Mouse (Mus musculus) lung, adult 2 months (tissue): Measurements from ENCODE around the gene Birc6. TPM values are rescaled to one million over a fixed set of nuclear protein-coding genes. Genes with fewer than 3 reads are reported as not detected.
A peak's percentile ranks its signal among the peaks of the same experiment; 100 is the strongest.

Experiments used
- DNase-seq: peaks from one replicate; pipeline ENCODE4 v3.0.0; 2022
- H3K4me1 ChIP-seq: fragments of 200-500 bp; 2 replicates; pipeline ENCODE4 v1.6.1; 2011; ENCODE audit warnings: low read length; ENCODE audit not compliant: control insufficient read depth, insufficient read depth
- H3K4me3 ChIP-seq: fragments of 200-500 bp; replicated peaks from 2 replicates; pipeline ENCODE3; 2011; ENCODE audit warnings: low read depth, mild to moderate bottlenecking, control low read depth, low read length; ENCODE audit errors: extremely low read depth
- CTCF ChIP-seq: fragments of 200-500 bp; IDR thresholded peaks from 2 replicates; pipeline ENCODE4 v1.5.1; 2011; ENCODE audit warnings: mild to moderate bottlenecking, low read length, control low read depth; ENCODE audit not compliant: insufficient read depth
- POLR2A ChIP-seq: fragments of 200-500 bp; IDR thresholded peaks from 2 replicates; pipeline ENCODE4 v1.6.1; 2011; ENCODE audit warnings: low read depth, mild to moderate bottlenecking, control low read depth, low read length, borderline replicate concordance; ENCODE audit errors: extremely low read depth
- WGBS: fragments of 180-500 bp; shearing (Covaris S2); methylation state at CpG from one replicate; pipeline ENCODE4 v1.1.7; 2018; 5-methylcytosine and 5-hydroxymethylcytosine counted together
- polyA plus RNA-seq: library from polyadenylated mRNA; depleted of rRNA; stranded (reverse); fragments of >200 nt; gene quantifications from 2 replicates; pipeline ENCODE4 v1.2.3, GENCODE M21; 2012

Gene Birc6
- polyA plus RNA-seq, 1 experiment = 91.7 TPM

DNA sequence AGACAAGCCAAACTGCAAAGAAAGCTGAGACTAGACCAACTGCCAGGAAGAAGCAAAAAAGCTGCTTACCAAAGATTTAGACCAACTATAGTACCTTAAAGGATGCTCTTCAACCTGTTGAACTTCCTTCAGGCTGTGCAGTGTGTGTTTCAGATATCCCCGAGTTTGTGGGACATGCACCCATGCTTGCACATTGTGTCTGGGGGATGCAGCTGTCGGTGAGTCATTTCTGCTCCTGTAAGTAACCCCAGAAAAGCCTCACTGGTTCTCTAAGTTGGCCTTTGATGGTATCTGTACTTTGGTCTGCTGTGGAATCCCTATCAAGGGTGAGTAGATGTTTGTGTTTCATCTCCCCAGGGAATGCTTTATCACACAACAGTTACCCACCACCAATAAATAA lies 15.8 kb upstream of the Birc6 start:
- H3K4me3 ChIP-seq = no peak overlapping the region
- WGBS = 77% methylated on average over 2 of the region's 2 CpGs
- no peak for DNase-seq
- no peaks in the 10 kb centered on the region for H3K4me1 ChIP-seq
- TF ChIP-seq CTCF (no peak), POLR2A (no peak)

GRCm38 (mm10) chr17:74522797-74523723 lies 5.0 kb upstream of the Birc6 start:
- TF ChIP-seq POLR2A (no peak), CTCF (no peak)
- H3K4me1 ChIP-seq = peaks cover 3% of the 10 kb centered on the region
- 82% methylated on average over 8 of the region's 8 CpGs for WGBS
- DNase-seq = no peak
- no peak overlapping the region for H3K4me3 ChIP-seq

- WGBS = 86% methylated on average over 2 of the region's 2 CpGs
- no peak for TF ChIP-seq POLR2A
- TF ChIP-seq CTCF = no peak
- DNase-seq = no peak
- no peak overlapping the region for H3K4me3 ChIP-seq
- H3K4me1 ChIP-seq = peaks cover 3% of the 10 kb centered on the region
Observed at GRCm38 (mm10) chr17:74526117-74526516, 2.0 kb upstream of the Birc6 start.

- 81% methylated on average over 9 of the region's 9 CpGs for WGBS
- DNase-seq = no peak
- peak overlapping the region; percentile 21 for H3K4me3 ChIP-seq
- TF ChIP-seq POLR2A = no peak
- TF ChIP-seq CTCF = no peak
- H3K4me1 ChIP-seq = peaks cover 3% of the 10 kb centered on the region
Observed at GRCm38 (mm10) chr17:74526806-74527653, 1.1 kb upstream of the Birc6 start.

DNA sequence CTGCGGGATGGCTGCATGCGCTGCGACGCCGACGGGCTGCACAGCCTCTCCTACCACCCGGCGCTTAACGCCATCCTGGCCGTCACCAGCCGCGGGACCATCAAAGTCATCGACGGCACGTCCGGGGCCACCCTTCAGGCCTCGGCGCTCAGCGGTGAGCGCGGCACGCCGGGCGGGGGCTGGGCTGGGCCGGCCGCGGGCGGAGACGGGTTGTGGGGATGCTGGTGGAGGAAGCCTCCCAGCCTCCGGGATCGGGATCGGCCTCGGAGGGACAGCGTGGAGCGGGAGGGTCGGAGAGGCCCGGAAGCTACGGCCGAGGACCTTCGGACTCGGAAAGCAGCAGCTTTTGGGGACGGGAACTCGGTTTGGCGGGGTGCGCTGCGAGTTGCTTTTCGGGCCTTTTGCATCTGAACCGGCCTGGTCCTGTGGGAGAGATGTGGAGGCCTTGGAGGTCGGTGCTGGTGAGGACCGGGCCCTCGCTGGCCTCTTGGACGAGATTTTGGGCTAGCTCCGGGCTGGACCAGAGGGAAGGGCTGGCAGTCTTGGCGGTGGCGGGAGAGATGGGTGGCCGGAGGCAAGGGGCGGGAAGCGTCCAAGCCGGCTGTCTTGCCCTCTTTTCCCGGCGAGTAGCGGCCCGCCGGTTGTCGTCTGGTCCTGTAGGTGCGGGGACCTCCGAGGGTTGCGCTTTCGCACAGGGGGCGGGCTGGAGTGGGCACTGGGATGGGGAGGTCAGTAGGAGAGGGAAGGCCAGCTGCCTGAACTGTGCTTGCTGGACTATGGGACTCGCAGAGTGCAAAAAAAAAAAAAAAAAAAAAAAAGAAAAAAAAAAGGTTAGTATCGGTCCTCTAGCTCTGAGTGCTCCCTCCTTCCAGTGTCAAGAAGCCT lies 795 bp downstream of the Birc6 start:
- peak overlapping the region; percentile 95 for H3K4me3 ChIP-seq
- DNase-seq = no peak
- no peak for TF ChIP-seq CTCF
- TF ChIP-seq POLR2A = no peak
- H3K4me1 ChIP-seq = peaks cover 3% of the 10 kb centered on the region
- under 1% methylated on average over 72 of the region's 72 CpGs for WGBS

GRCm38 (mm10) chr17:74529533-74529824 lies 1.4 kb downstream of the Birc6 start:
- no peak for DNase-seq
- TF ChIP-seq CTCF = no peak
- no peak for TF ChIP-seq POLR2A
- H3K4me3 ChIP-seq = peak overlapping the region; percentile 95
- peaks cover 3% of the 10 kb centered on the region for H3K4me1 ChIP-seq
- WGBS = 9% methylated on average over 3 of the region's 3 CpGs

DNA sequence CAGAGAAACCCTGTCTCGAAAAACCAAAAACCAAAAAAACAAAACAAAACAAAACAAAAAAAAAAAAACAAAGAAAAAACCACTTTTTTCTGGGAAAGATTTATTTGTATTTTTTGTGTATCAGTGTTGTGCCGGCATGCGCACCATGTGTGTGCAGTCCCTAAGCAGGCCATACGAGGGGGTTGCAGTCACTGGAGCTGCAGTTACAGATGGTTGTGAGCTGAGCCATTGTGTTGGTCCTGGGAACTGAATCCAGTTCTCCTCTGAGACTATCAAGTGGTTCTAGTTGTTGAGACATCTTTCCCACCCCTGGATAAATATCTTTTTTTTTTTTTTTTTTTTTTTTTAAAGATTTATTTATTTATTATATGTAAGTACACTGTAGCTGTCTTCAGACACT lies 6.9 kb downstream of the Birc6 start:
- Histone ChIP-seq H3K4me1 (peaks cover 7% of the 10 kb centered on the region), H3K4me3 (no peak overlapping the region)
- 94% methylated on average over 4 of the region's 4 CpGs for WGBS
- no peak for DNase-seq
- TF ChIP-seq POLR2A (no peak), CTCF (no peak)

- no peak for TF ChIP-seq POLR2A
- no peak for TF ChIP-seq CTCF
- no peak overlapping the region for H3K4me3 ChIP-seq
- DNase-seq = no peak
- peaks cover 7% of the 10 kb centered on the region for H3K4me1 ChIP-seq
- WGBS = 79% methylated on average over 1 of the region's 1 CpGs
Observed at GRCm38 (mm10) chr17:74537526-74537925, 9.4 kb downstream of the Birc6 start.

- WGBS = 72% methylated on average over 2 of the region's 2 CpGs
- no peak for DNase-seq
Observed at GRCm38 (mm10) chr17:74543615-74544014, 15.5 kb downstream of the Birc6 start.

More at GRCm38 (mm10) chr17:74543615-74544014, 15.5 kb downstream of the Birc6 start:
- TF ChIP-seq CTCF (no peak), POLR2A (no peak)
- no peak overlapping the region for H3K4me3 ChIP-seq
- no peaks in the 10 kb centered on the region; the same call in 1 of the 2 replicates for H3K4me1 ChIP-seq
